ENCODE assay signal across 8 mouse cellular contexts in genomic region chr10:60195087-60195486, GRCm38 (mm10). TPM values are rescaled to one million over a fixed set of nuclear protein-coding genes. Genes with fewer than 3 reads are reported as not detected.
DNase-seq lines count a peak whose midpoint lies in the region; ATAC-seq and TF ChIP-seq lines count a peak whose summit lies in the region.

No protein-coding gene starts in this region.

- no peak for ATAC-seq in heart, embryonic 13.5 days (ENCODE audit: extremely low read depth, insufficient number of reproducible peaks, low FRiP score, low TSS enrichment)
- peak; percentile 29; the same call in 1 of the 2 replicates for ATAC-seq in heart, embryonic 15.5 days (replicated peaks; ENCODE audit: insufficient number of reproducible peaks, insufficient read depth, low FRiP score, low read depth)
- ATAC-seq in neural tube, embryonic 13.5 days (ENCODE audit: low read depth) = peak; percentile 42; the same call in 1 of the 2 replicates
- ATAC-seq in megakaryocyte-erythroid progenitor cell, adult 5-6 weeks (replicated peaks; ENCODE audit: low FRiP score, low TSS enrichment, poor library complexity, severe bottlenecking) = no peak

- H3K9ac ChIP-seq in heart, embryonic 13.5 days = 0 out of 2 replicates have a peak overlapping the region, but pooled peaks have one; percentile 2
- no peak overlapping the region for H3K9ac ChIP-seq in heart, embryonic 15.5 days
- H3K9ac ChIP-seq in neural tube, embryonic 13.5 days = no peak overlapping the region

- DNase-seq in heart, adult 9 months (ENCODE audit: low spot score in 2 of 2) = no peak
- DNase-seq in cerebellum, adult 11 months = peak; percentile 88
- peak in 1 of 2 experiments; percentile 35 for DNase-seq in layer of hippocampus, adult 2 months (ENCODE audit: low spot score in 2 of 2)
- no peak for DNase-seq in spleen, adult 18-20 months

- peak overlapping the region; percentile 71 for H3K27ac ChIP-seq in heart, embryonic 13.5 days (replicated peaks)
- H3K27ac ChIP-seq in heart, embryonic 15.5 days = peak overlapping the region; percentile 66
- H3K27ac ChIP-seq in layer of hippocampus, adult 2 months = no peak overlapping the region
- peak overlapping the region; percentile 84 for H3K27ac ChIP-seq in neural tube, embryonic 13.5 days (replicated peaks)

- no peak overlapping the region for H3K4me3 ChIP-seq in heart, embryonic 13.5 days
- no peak overlapping the region for H3K4me3 ChIP-seq in heart, embryonic 15.5 days
- H3K4me3 ChIP-seq in layer of hippocampus, adult 2 months = no peak overlapping the region
- no peak overlapping the region for H3K4me3 ChIP-seq in neural tube, embryonic 13.5 days

- H3K9me3 ChIP-seq in heart, embryonic 13.5 days = no peaks in the 10 kb centered on the region
- H3K9me3 ChIP-seq in heart, embryonic 15.5 days (replicated peaks) = no peaks in the 10 kb centered on the region
- H3K9me3 ChIP-seq in neural tube, embryonic 13.5 days = no peaks in the 10 kb centered on the region

- H3K4me2 ChIP-seq in heart, embryonic 13.5 days = no peak overlapping the region
- H3K4me2 ChIP-seq in heart, embryonic 15.5 days = no peak overlapping the region
- 0 out of 2 replicates have a peak overlapping the region, but pooled peaks have one; percentile 43 for H3K4me2 ChIP-seq in neural tube, embryonic 13.5 days

- no peaks in the 10 kb centered on the region for H3K36me3 ChIP-seq in heart, embryonic 13.5 days
- H3K36me3 ChIP-seq in heart, embryonic 15.5 days = no peaks in the 10 kb centered on the region
- H3K36me3 ChIP-seq in neural tube, embryonic 13.5 days = no peaks in the 10 kb centered on the region

- peaks cover 52% of the 10 kb centered on the region for H3K4me1 ChIP-seq in heart, embryonic 13.5 days
- H3K4me1 ChIP-seq in heart, embryonic 15.5 days (replicated peaks) = peaks cover 43% of the 10 kb centered on the region
- peaks cover 66% of the 10 kb centered on the region for H3K4me1 ChIP-seq in neural tube, embryonic 13.5 days (replicated peaks)

- TF ChIP-seq CTCF in layer of hippocampus, adult 2 months (conservative IDR thresholded peaks at IDR 0.05) = 0 out of 2 replicates have a peak, but pooled peaks have one; percentile 16

- WGBS in heart, embryonic 13.5 days = 21% methylated on average over 4 of the region's 4 CpGs
- 5% methylated on average over 4 of the region's 4 CpGs for WGBS in heart, embryonic 15.5 days
- 23% methylated on average over 4 of the region's 4 CpGs for WGBS in neural tube, embryonic 13.5 days

- peaks cover 29% of the 10 kb centered on the region for H3K27me3 ChIP-seq in heart, embryonic 13.5 days (replicated peaks)
- peaks cover 16% of the 10 kb centered on the region for H3K27me3 ChIP-seq in heart, embryonic 15.5 days
- H3K27me3 ChIP-seq in neural tube, embryonic 13.5 days = no peaks in the 10 kb centered on the region

RNA-seq across cellular contexts. Expression of gene Chst3, which starts 24.0 kb away (rescaled TPM):
- polyA plus RNA-seq in heart, embryonic 13.5 days (2015; fragmentation: Nextera tagmentation; extraction: Ambion mirVana) = 0.43 and 0.60 TPM in 2 replicates
- 0.62 and 1.0 TPM in 2 replicates for polyA plus RNA-seq in heart, embryonic 15.5 days (2015; fragmentation: Nextera tagmentation; extraction: Ambion mirVana)
- 1 to 10 TPM; 1.2 to 1.8 TPM for total RNA-seq in layer of hippocampus, adult 2 months (2021)
- 1.9 and 2.7 TPM in 2 replicates for polyA plus RNA-seq in neural tube, embryonic 13.5 days (2015; fragmentation: Nextera tagmentation; extraction: Ambion mirVana)
- total RNA-seq in megakaryocyte-erythroid progenitor cell, adult 5-6 weeks (2014; fragmentation: Nextera tagmentation) = 0.40 and 5.4 TPM in 2 replicates
- 0.11 TPM in 1 of 2 replicates, not detected in the other for total RNA-seq in megakaryocyte-erythroid progenitor cell, adult 5-6 weeks (2017)

Comparison
In these comparisons a context has a peak if more than half of its experiments do, and no peak if none do; other contexts are left out.
1. ATAC-seq: peak in heart, embryonic 15.5 days (single experiment) and neural tube, embryonic 13.5 days (single experiment); none in heart, embryonic 13.5 days (single experiment) and megakaryocyte-erythroid progenitor cell, adult 5-6 weeks (single experiment).